Mouse (Mus musculus): ENCODE measurements around the gene Tmcc3. TPM values are rescaled to one million over a fixed set of nuclear protein-coding genes. Genes with fewer than 3 reads are reported as not detected.

Gene Tmcc3
- 0.01 and 0.05 TPM in 2 replicates for polyA plus RNA-seq (2012)

DNA sequence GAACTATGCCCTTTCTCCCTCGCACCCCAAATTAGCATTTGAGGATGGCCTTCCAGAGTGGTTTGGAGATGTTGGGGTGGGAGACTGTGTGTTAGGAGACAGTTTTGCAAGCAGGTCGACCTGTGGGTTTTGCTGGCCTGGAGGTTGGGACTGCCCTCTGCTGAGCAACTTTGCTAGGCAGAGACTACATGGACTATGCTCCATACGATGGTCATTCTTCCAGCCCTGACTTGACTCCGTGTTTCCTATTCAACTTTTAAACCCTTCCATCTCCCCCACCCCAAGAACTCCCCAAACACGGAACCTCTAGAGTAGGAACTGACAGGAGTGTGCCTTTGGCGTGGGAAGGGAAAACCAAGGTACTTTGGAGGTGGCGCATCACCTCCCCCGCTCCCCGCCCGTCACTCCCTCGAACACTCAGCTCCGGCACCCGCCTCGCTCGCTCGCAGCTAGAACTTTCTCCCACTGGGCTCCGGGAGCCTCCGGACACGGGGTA is at the start of gene Tmcc3:
Gene Tmcc3 (plus strand): TSS at position 439 of the 496 bp plus-strand sequence.
- H3K4me1 ChIP-seq (ENCODE audit: control insufficient read depth) = peaks cover 2% of the 10 kb centered on the region
- H3K9me3 ChIP-seq (ENCODE audit: control insufficient read depth, low read length) = peaks cover 4% of the 10 kb centered on the region; the same call in 1 of the 2 replicates
- peaks cover 25% of the 10 kb centered on the region for H3K27me3 ChIP-seq (ENCODE audit: control insufficient read depth)
- no peak for TF ChIP-seq TAL1 (IDR thresholded peaks at IDR 0.05; ENCODE audit: low read length)
- no peak for TF ChIP-seq GATA1 (IDR thresholded peaks at IDR 0.05; ENCODE audit: low read length)
- no peaks in the 10 kb centered on the region for H3K36me3 ChIP-seq (ENCODE audit: control insufficient read depth)
- H3K4me3 ChIP-seq (replicated peaks) = no peak within 1 kb of the TSS

DNA sequence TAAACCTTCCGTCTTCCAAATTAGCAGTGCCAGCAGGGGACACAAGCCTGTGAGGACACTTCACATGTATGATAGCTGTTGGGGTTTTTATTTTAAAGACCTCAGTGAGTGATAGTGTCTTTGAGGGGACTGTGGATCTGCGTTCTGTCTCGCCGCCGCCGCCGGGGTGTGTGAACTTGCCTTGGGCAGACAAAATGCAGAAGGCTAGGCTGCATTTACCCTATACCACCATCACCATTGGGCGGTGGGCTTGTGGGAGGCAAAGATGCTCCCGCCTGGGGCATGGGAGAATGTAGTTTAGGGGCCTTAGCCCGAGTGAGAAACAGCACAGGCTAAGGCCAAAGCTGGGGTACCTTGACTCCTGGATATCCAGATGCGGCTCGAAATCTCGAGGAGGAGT is 49.1 kb upstream of the Tmcc3 start:
- TF ChIP-seq TAL1 (IDR thresholded peaks at IDR 0.05; ENCODE audit: low read length) (no peak), GATA1 (IDR thresholded peaks at IDR 0.05; ENCODE audit: low read length) (no peak)
- no peaks in the 10 kb centered on the region for H3K27me3 ChIP-seq (ENCODE audit: control insufficient read depth)
- H3K9me3 ChIP-seq (ENCODE audit: control insufficient read depth, low read length) = no peaks in the 10 kb centered on the region
- H3K36me3 ChIP-seq (ENCODE audit: control insufficient read depth) = no peaks in the 10 kb centered on the region
- H3K4me3 ChIP-seq (replicated peaks) = no peak overlapping the region
- H3K4me1 ChIP-seq (ENCODE audit: control insufficient read depth) = no peaks in the 10 kb centered on the region

DNA sequence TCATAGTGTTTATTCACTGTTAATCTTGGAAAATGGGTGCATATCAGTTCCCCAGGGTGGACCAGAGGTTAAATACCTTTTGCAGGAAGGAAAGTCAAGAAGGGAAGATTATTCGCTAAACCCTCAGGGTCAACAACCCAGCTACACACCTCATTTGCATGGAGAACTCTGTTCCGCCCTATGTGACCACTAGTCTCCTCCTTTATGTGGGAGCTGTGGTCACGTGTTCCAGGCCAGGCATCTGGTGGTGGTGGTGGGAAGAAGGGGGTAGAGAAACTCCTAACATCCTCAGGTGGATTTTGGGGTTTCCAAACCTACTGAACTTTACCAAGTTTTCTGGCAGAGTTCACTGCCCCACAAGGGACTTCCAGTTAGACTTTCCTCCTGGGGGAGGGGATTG is 48.5 kb upstream of the Tmcc3 start:
- H3K36me3 ChIP-seq (ENCODE audit: control insufficient read depth) = no peaks in the 10 kb centered on the region
- no peak for TF ChIP-seq TAL1 (IDR thresholded peaks at IDR 0.05; ENCODE audit: low read length)
- TF ChIP-seq GATA1 (IDR thresholded peaks at IDR 0.05; ENCODE audit: low read length) = no peak
- H3K9me3 ChIP-seq (ENCODE audit: control insufficient read depth, low read length) = no peaks in the 10 kb centered on the region
- H3K4me1 ChIP-seq (ENCODE audit: control insufficient read depth) = no peaks in the 10 kb centered on the region
- H3K4me3 ChIP-seq (replicated peaks) = no peak overlapping the region
- no peaks in the 10 kb centered on the region for H3K27me3 ChIP-seq (ENCODE audit: control insufficient read depth)

DNA sequence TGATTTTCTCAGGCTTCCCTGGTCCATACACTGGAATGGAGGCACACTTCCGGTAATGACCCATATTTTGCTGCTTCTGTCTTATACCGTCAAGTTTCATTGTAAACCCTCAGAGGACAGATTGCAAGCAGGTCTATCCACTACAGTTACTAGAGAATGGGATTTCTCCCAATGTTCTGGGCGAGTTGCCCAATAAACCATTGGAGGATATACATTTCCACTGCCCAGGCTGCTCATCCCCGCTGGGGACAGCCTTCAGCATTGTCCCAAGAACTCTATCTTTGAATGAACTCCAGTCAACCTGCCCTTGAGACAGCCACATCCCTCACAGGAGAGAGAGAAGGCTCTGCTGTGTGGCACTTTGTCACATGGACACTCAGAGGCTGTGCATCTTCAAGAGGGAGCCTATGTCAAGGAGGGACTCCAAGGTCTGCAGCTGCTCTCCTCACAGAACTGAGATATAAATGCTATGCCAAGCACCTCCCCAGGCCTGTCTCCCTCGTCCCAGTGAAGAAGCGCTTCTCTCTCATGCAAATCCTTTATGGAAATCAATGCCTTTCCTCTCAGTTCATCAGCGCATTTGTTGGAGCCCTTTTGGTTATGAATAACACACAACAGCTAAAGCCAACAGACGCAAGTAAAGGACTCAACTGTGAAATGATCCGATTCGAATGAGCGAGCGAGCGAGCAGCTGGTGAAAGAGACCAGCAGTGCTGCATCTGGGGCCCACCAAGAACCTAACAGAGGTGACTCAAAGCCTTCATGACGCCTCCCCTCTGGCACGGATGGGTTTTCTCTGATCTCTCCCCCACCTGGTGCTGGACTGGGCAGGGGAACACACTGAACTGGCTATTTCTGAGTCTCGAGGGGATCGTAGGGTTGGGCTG is 45.9 kb upstream of the Tmcc3 start:
- Histone ChIP-seq H3K4me3 (replicated peaks) (no peak overlapping the region), H3K4me1 (ENCODE audit: control insufficient read depth) (no peaks in the 10 kb centered on the region), H3K27me3 (ENCODE audit: control insufficient read depth) (no peaks in the 10 kb centered on the region), H3K36me3 (ENCODE audit: control insufficient read depth) (no peaks in the 10 kb centered on the region), H3K9me3 (ENCODE audit: control insufficient read depth, low read length) (no peaks in the 10 kb centered on the region)
- TF ChIP-seq GATA1 (IDR thresholded peaks at IDR 0.05; ENCODE audit: low read length) (no peak), TAL1 (IDR thresholded peaks at IDR 0.05; ENCODE audit: low read length) (no peak)

DNA sequence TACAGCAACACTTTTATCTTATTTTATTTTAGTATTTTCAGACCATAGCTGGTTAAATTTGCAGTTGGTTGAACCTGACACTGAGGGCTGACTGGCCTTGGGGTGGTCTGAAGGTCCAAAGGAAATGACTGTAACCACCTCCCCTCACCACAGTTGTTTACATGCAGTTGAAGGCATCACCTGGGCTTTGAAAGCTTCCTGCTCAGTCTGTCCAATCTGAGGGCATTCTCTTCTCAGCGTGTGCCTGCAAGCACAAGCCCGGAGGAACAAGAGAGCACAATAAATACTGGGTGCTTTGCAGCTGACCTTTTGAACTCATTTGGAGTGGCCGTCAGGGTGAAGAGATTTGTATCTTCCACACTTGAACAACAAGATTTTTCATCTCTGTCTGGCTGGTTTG is 36.4 kb upstream of the Tmcc3 start:
- H3K4me1 ChIP-seq (ENCODE audit: control insufficient read depth) = no peaks in the 10 kb centered on the region
- no peak for TF ChIP-seq TAL1 (IDR thresholded peaks at IDR 0.05; ENCODE audit: low read length)
- TF ChIP-seq GATA1 (IDR thresholded peaks at IDR 0.05; ENCODE audit: low read length) = no peak
- no peaks in the 10 kb centered on the region for H3K27me3 ChIP-seq (ENCODE audit: control insufficient read depth)
- H3K4me3 ChIP-seq (replicated peaks) = no peak overlapping the region
- H3K36me3 ChIP-seq (ENCODE audit: control insufficient read depth) = no peaks in the 10 kb centered on the region
- H3K9me3 ChIP-seq (ENCODE audit: control insufficient read depth, low read length) = no peaks in the 10 kb centered on the region

DNA sequence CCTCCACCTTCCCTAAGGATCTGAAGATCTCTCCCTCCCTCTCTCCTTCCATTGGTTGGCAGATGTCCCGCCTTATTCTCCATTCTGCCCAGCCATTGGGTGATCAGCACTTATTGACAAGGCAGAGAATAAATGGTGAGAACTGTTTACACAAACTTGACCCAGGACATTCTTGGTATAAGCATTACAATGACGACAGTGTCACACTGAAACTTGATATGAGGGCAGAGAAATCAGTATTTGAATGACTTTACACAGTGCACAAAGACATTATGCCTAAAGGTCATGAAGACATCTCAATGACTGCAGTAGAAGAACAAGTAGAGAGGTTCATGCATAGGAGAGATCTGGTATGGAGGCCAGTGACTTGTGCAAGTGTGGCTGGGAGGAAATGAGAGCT is 35.2 kb upstream of the Tmcc3 start:
- no peaks in the 10 kb centered on the region for H3K27me3 ChIP-seq (ENCODE audit: control insufficient read depth)
- H3K4me3 ChIP-seq (replicated peaks) = no peak overlapping the region
- TF ChIP-seq TAL1 (IDR thresholded peaks at IDR 0.05; ENCODE audit: low read length) (no peak), GATA1 (IDR thresholded peaks at IDR 0.05; ENCODE audit: low read length) (no peak)
- H3K9me3 ChIP-seq (ENCODE audit: control insufficient read depth, low read length) = no peaks in the 10 kb centered on the region
- H3K36me3 ChIP-seq (ENCODE audit: control insufficient read depth) = no peaks in the 10 kb centered on the region
- H3K4me1 ChIP-seq (ENCODE audit: control insufficient read depth) = no peaks in the 10 kb centered on the region

DNA sequence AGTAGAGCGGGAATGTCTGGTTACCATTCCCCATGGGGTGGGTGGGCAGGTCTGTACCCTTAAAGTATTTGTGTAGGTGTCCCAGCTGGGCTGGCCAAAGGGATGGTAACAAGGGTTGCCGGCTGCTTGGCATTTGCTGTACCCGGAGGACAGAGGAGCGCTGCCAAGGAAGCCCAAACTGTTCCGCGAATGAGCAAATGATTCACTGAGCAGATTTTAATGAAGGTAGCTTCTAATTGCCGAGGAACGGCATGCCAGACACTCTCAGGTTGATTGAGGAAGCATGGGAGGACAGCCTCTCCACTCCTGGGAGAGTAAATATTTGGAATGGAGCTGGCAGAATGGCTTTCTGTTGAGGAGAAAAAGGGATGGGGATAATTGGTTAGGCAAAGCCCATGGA is 29.6 kb upstream of the Tmcc3 start:
- no peaks in the 10 kb centered on the region for H3K4me1 ChIP-seq (ENCODE audit: control insufficient read depth)
- H3K36me3 ChIP-seq (ENCODE audit: control insufficient read depth) = no peaks in the 10 kb centered on the region
- no peaks in the 10 kb centered on the region for H3K27me3 ChIP-seq (ENCODE audit: control insufficient read depth)

DNA sequence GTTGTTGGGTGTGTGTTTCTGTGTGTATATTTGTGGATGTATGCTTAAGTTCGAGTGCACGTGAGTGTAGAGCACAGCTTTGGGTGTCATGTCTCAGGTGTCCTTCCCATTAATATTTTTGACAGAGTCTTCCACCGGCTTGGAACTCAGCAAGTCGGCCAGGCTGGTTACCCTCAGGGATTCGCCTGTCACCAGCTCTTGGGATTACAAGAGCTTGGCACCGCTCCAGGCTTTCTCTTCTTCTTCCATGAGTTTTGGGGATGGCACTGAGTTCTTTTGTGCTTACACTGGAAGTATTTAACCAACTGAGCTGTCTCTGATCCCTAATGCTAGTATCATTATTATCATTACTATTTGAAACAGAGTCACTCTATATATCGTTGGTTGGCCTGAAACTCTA is 29.0 kb upstream of the Tmcc3 start:
- Histone ChIP-seq H3K36me3 (ENCODE audit: control insufficient read depth) (no peaks in the 10 kb centered on the region), H3K9me3 (ENCODE audit: control insufficient read depth, low read length) (no peaks in the 10 kb centered on the region), H3K4me3 (replicated peaks) (no peak overlapping the region), H3K27me3 (ENCODE audit: control insufficient read depth) (no peaks in the 10 kb centered on the region), H3K4me1 (ENCODE audit: control insufficient read depth) (no peaks in the 10 kb centered on the region)
- TF ChIP-seq TAL1 (IDR thresholded peaks at IDR 0.05; ENCODE audit: low read length) = no peak
- TF ChIP-seq GATA1 (IDR thresholded peaks at IDR 0.05; ENCODE audit: low read length) = no peak

More for the DNA sequence above, 29.6 kb upstream of the Tmcc3 start:
- Histone ChIP-seq H3K4me3 (replicated peaks) (no peak overlapping the region), H3K9me3 (ENCODE audit: control insufficient read depth, low read length) (no peaks in the 10 kb centered on the region)
- TF ChIP-seq GATA1 (IDR thresholded peaks at IDR 0.05; ENCODE audit: low read length) (no peak), TAL1 (IDR thresholded peaks at IDR 0.05; ENCODE audit: low read length) (no peak)

DNA sequence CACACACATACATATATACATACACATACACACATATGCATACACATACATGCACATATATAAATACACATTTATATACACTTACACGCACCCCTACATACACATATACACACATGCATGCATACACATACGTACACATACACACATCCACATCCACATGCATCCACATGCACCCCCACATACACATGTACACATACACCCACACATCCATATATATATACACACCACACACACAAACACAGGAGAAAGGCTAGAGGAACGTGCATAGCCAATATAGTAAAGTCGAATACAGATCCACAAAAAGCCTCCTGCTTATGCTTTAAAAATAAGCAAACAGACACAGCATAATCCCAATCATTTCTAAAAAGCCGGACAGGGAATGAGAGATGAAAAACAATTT is 17.3 kb upstream of the Tmcc3 start:
- no peaks in the 10 kb centered on the region for H3K9me3 ChIP-seq (ENCODE audit: control insufficient read depth, low read length)
- no peaks in the 10 kb centered on the region for H3K36me3 ChIP-seq (ENCODE audit: control insufficient read depth)
- TF ChIP-seq TAL1 (IDR thresholded peaks at IDR 0.05; ENCODE audit: low read length) (no peak), GATA1 (IDR thresholded peaks at IDR 0.05; ENCODE audit: low read length) (no peak)
- H3K4me3 ChIP-seq (replicated peaks) = no peak overlapping the region
- no peaks in the 10 kb centered on the region for H3K4me1 ChIP-seq (ENCODE audit: control insufficient read depth)
- no peaks in the 10 kb centered on the region for H3K27me3 ChIP-seq (ENCODE audit: control insufficient read depth)

All from erythroblast, embryonic 14.5 days (primary cell).